Mouse (Mus musculus) CD4-positive, CD25-positive, alpha-beta regulatory T cell, adult 4 months (primary cell): ENCODE data around the gene Pbx1. TPM values are rescaled to one million over a fixed set of nuclear protein-coding genes. Genes with fewer than 3 reads are reported as not detected.

Source experiments
- ATAC-seq: one replicate; pipeline ENCODE4 v1.8.0; 2017
- polyA plus RNA-seq, 2 experiments: library from polyadenylated mRNA; unstranded; fragments of 100-300 nt; shearing (Covaris generic); gene quantifications; one replicate each; pipeline ENCODE4 v1.2.1; 2017

Pbx1 gene
- polyA plus RNA-seq, 2 experiments from 2014 or later = 0.11 to 0.27 TPM

GRCm38 (mm10) chr1:168299181-168299580, 132.9 kb downstream of the Pbx1 start:
- no peak for ATAC-seq

GRCm38 (mm10) chr1:168296290-168296689, 135.8 kb downstream of the Pbx1 start:
- ATAC-seq = no peak

- ATAC-seq = no peak
Measured at GRCm38 (mm10) chr1:168295782-168296181, 136.3 kb downstream of the Pbx1 start.

GRCm38 (mm10) chr1:168293673-168294072, 138.4 kb downstream of the Pbx1 start:
- no peak for ATAC-seq

- ATAC-seq = no peak
Measured at GRCm38 (mm10) chr1:168292106-168292505, 140.0 kb downstream of the Pbx1 start.

GRCm38 (mm10) chr1:168291643-168292040, 140.4 kb downstream of the Pbx1 start:
- no peak for ATAC-seq

- ATAC-seq = no peak
Measured at GRCm38 (mm10) chr1:168291001-168291642, 140.9 kb downstream of the Pbx1 start.

GRCm38 (mm10) chr1:168290236-168290985, 141.7 kb downstream of the Pbx1 start:
- ATAC-seq = no peak

- no peak for ATAC-seq
Measured at GRCm38 (mm10) chr1:168288891-168289545, 143.1 kb downstream of the Pbx1 start.

- ATAC-seq = no peak
Measured at GRCm38 (mm10) chr1:168287843-168288591, 144.1 kb downstream of the Pbx1 start.

- ATAC-seq = no peak
Measured at GRCm38 (mm10) chr1:168286862-168287650, 145.0 kb downstream of the Pbx1 start.

GRCm38 (mm10) chr1:168284566-168285141, 147.4 kb downstream of the Pbx1 start:
- ATAC-seq = no peak

- ATAC-seq = no peak
Measured at GRCm38 (mm10) chr1:168283841-168284565, 148.1 kb downstream of the Pbx1 start.

GRCm38 (mm10) chr1:168283421-168283820, 148.6 kb downstream of the Pbx1 start:
- no peak for ATAC-seq

- no peak for ATAC-seq
Measured at GRCm38 (mm10) chr1:168275678-168276077, 156.4 kb downstream of the Pbx1 start.

GRCm38 (mm10) chr1:168274296-168274695, 157.8 kb downstream of the Pbx1 start:
- ATAC-seq = no peak

- no peak for ATAC-seq
Measured at GRCm38 (mm10) chr1:168272091-168272490, 160.0 kb downstream of the Pbx1 start.

GRCm38 (mm10) chr1:168271207-168271606, 160.9 kb downstream of the Pbx1 start:
- ATAC-seq = no peak

GRCm38 (mm10) chr1:168268751-168269623, 163.1 kb downstream of the Pbx1 start:
- no peak for ATAC-seq

GRCm38 (mm10) chr1:168268224-168268623, 163.8 kb downstream of the Pbx1 start:
- no peak for ATAC-seq
